Mouse (Mus musculus) heart, postnatal 14 days (tissue): Measurements from ENCODE around the gene Prr5l. TPM values are rescaled to one million over a fixed set of nuclear protein-coding genes. Genes with fewer than 3 reads are reported as not detected.
"Not testable (repeated sequence)": the region's sequence is repeated elsewhere in the genome, so short reads cannot be mapped to it uniquely, and the experiment has no call there.

ENCODE experiments used
- DNase-seq, 2 experiments: peaks; one replicate each; pipeline ENCODE4 v3.0.0; 2021 to 2022
- intact Hi-C: fragments of 180-260 bp; cut with DNase I; formaldehyde crosslinking; loops from one replicate; pipeline ENCODE4 v1.15.1; 2025
- total RNA-seq, 2 experiments: library from RNA; stranded (reverse); gene quantifications; 2 replicates each; pipeline ENCODE4 v1.2.3; 2021

Gene Prr5l
- total RNA-seq, 2 experiments from 2014 or later: 2.9 to 3.8 TPM

GRCm38 (mm10) chr2:101796287-101797115 is 86.3 kb downstream of the Prr5l start:
- peak; percentile 86 to 88 for DNase-seq
- intact Hi-C loops: loop anchor here (2.0 to 5.0 kb wide), 3 partner anchors 30 to 79 kb away; no protein-coding TSS in a partner anchor

GRCm38 (mm10) chr2:101792130-101792529 is 90.7 kb downstream of the Prr5l start:
- DNase-seq: no peak
- intact Hi-C loops: no loop called here

- intact Hi-C loops: no loop called here
- DNase-seq: no peak
These were observed 99.6 kb downstream of the Prr5l start for GRCm38 (mm10) chr2:101783255-101783654.

- intact Hi-C loops: no loop called here
- DNase-seq: no peak
These were observed 101.5 kb downstream of the Prr5l start for GRCm38 (mm10) chr2:101781357-101781777.

- intact Hi-C loops: no loop called here
- no peak for DNase-seq
These were observed 104.7 kb downstream of the Prr5l start for GRCm38 (mm10) chr2:101778080-101778479.

GRCm38 (mm10) chr2:101763503-101763902 is 119.3 kb downstream of the Prr5l start:
- DNase-seq: no peak
- intact Hi-C loops: no loop called here

- DNase-seq: peak; percentile 21 to 29
- intact Hi-C loops: no loop called here
These were observed 119.9 kb downstream of the Prr5l start for GRCm38 (mm10) chr2:101762955-101763386.

- intact Hi-C loops: no loop called here
- DNase-seq: peak; percentile 35 to 54
These were observed 120.4 kb downstream of the Prr5l start for GRCm38 (mm10) chr2:101762405-101762804.

GRCm38 (mm10) chr2:101761898-101762297 is 120.9 kb downstream of the Prr5l start:
- DNase-seq: no peak
- intact Hi-C loops: no loop called here

GRCm38 (mm10) chr2:101759523-101760277 is 123.1 kb downstream of the Prr5l start:
- DNase-seq: no peak
- intact Hi-C loops: no loop called here

GRCm38 (mm10) chr2:101757806-101758205 is 125.0 kb downstream of the Prr5l start:
- no peak for DNase-seq
- intact Hi-C loops: no loop called here

- intact Hi-C loops: no loop called here
These were observed 126.6 kb downstream of the Prr5l start for GRCm38 (mm10) chr2:101756069-101756753.

GRCm38 (mm10) chr2:101754939-101755555 is 127.8 kb downstream of the Prr5l start:
- intact Hi-C loops: no loop called here
- DNase-seq: no peak

More at GRCm38 (mm10) chr2:101756069-101756753, 126.6 kb downstream of the Prr5l start:
- no peak for DNase-seq

GRCm38 (mm10) chr2:101754428-101754827 is 128.4 kb downstream of the Prr5l start:
- no peak for DNase-seq
- intact Hi-C loops: no loop called here

- no peak for DNase-seq
- intact Hi-C loops: no loop called here
These were observed 129.8 kb downstream of the Prr5l start for GRCm38 (mm10) chr2:101752979-101753378.

GRCm38 (mm10) chr2:101752402-101752801 is 130.4 kb downstream of the Prr5l start:
- intact Hi-C loops: no loop called here
- DNase-seq: peak; percentile 37 to 44

GRCm38 (mm10) chr2:101751236-101751922 is 131.4 kb downstream of the Prr5l start:
- no peak for DNase-seq
- intact Hi-C loops: no loop called here

GRCm38 (mm10) chr2:101746537-101746936 is 136.3 kb downstream of the Prr5l start:
- peak; percentile 16 to 19 for DNase-seq
- intact Hi-C loops: no loop called here

GRCm38 (mm10) chr2:101745656-101746055 is 137.2 kb downstream of the Prr5l start:
- DNase-seq, intact Hi-C loops: not testable (repeated sequence)
